Mouse (Mus musculus) A20 (cell line): ENCODE measurements around the gene Gm20715.
"Not testable (repeated sequence)": the region's sequence is repeated elsewhere in the genome, so short reads cannot be mapped to it uniquely, and the experiment has no call there.

ENCODE experiments used
- DNase-seq: peaks from one replicate; pipeline ENCODE4 v3.0.0-alpha.2; 2011; ENCODE audit warnings: low read depth, low spot score

The Gm20715 gene

GRCm38 (mm10) chr7:6410043-6410442 lies at the start of gene Gm20715:
Gm20715 (plus strand) TSS chr7:6410277.
- peak; percentile 91 for DNase-seq

GRCm38 (mm10) chr7:6360477-6361060 lies 49.5 kb upstream of the Gm20715 start:
- peak; percentile 15 for DNase-seq

- no peak for DNase-seq
These were observed 48.3 kb upstream of the Gm20715 start for GRCm38 (mm10) chr7:6361756-6362155.

GRCm38 (mm10) chr7:6362268-6363046 lies 47.6 kb upstream of the Gm20715 start:
- DNase-seq, result peak; percentile 99

GRCm38 (mm10) chr7:6363047-6363488 lies 47.0 kb upstream of the Gm20715 start, which contains the start of gene Zfp78:
Zfp78 (plus strand) TSS chr7:6363280.
- peak; percentile 95 for DNase-seq

- DNase-seq, result peak; percentile 25
These were observed 45.3 kb upstream of the Gm20715 start for GRCm38 (mm10) chr7:6364761-6365160.

- DNase-seq, result no peak
These were observed 42.9 kb upstream of the Gm20715 start for GRCm38 (mm10) chr7:6367185-6367584.

GRCm38 (mm10) chr7:6368146-6368545 lies 41.9 kb upstream of the Gm20715 start:
- not testable (repeated sequence) for DNase-seq

- no peak for DNase-seq
These were observed 40.6 kb upstream of the Gm20715 start for GRCm38 (mm10) chr7:6369460-6369859.

GRCm38 (mm10) chr7:6372993-6373392 lies 37.1 kb upstream of the Gm20715 start:
- DNase-seq, result no peak

- DNase-seq, result no peak
These were observed 31.6 kb upstream of the Gm20715 start for GRCm38 (mm10) chr7:6378441-6378840.

- peak; percentile 29 for DNase-seq
These were observed 28.6 kb upstream of the Gm20715 start for GRCm38 (mm10) chr7:6381431-6381830.

GRCm38 (mm10) chr7:6383044-6383455 lies 27.0 kb upstream of the Gm20715 start, which contains the start of gene Zfp28:
Zfp28 (plus strand) TSS chr7:6383295.
- DNase-seq, result peak; percentile 96

GRCm38 (mm10) chr7:6384011-6384410 lies 26.1 kb upstream of the Gm20715 start:
- no peak for DNase-seq

- DNase-seq, result no peak
These were observed 23.1 kb upstream of the Gm20715 start for GRCm38 (mm10) chr7:6386995-6387394.

- DNase-seq, result no peak
These were observed 21.1 kb upstream of the Gm20715 start for GRCm38 (mm10) chr7:6388971-6389370.

- no peak for DNase-seq
These were observed 20.6 kb upstream of the Gm20715 start for GRCm38 (mm10) chr7:6389449-6389848.

GRCm38 (mm10) chr7:6397996-6398975 lies 11.8 kb upstream of the Gm20715 start, which contains the start of gene Smim17:
Smim17 (plus strand) TSS chr7:6398715.
- peak; percentile 21 for DNase-seq

GRCm38 (mm10) chr7:6414626-6415441 lies 4.8 kb downstream of the Gm20715 start:
- DNase-seq, result no peak

- no peak for DNase-seq
These were observed 5.3 kb downstream of the Gm20715 start for GRCm38 (mm10) chr7:6415442-6415787.

GRCm38 (mm10) chr7:6419894-6420293 lies 9.8 kb downstream of the Gm20715 start:
- DNase-seq, result no peak
